ENCODE assay signal across 10 mouse cellular contexts in the genomic region with DNA sequence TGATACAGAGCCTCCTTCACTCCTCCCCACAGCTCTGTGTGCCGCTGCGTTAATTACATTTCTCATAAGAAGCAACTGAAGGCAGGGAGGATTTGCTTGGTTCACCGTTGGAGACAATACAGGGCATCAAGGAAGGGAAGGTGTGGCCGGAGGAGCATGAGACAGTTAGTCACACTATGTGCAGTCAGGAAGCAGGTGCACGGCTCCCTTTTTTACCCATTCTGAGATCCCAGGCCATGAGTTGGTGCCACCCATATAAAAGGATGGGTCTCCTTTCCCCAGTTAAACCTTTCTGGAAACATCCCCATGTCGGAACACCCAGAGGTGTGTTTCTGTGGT. TPM values are rescaled to one million over a fixed set of nuclear protein-coding genes. Genes with fewer than 3 reads are reported as not detected.
DNase-seq lines count a peak whose midpoint lies in the region; ATAC-seq and TF ChIP-seq lines count a peak whose summit lies in the region.
"Had no signal": no experiment of that assay in that cellular context is flagged by ENCODE, and none has a peak within 500 bp of the region (broad histone marks: within the 10 kb centered on the region; RNA-seq: fewer than 3 reads in every experiment).

No protein-coding gene starts in this region.

- peak overlapping the region; percentile 56 for H3K27ac ChIP-seq in heart, embryonic 13.5 days (replicated peaks)
- peak overlapping the region; percentile 75; the same call in 1 of the 2 replicates for H3K27ac ChIP-seq in kidney, embryonic 15.5 days
- no peak overlapping the region for H3K27ac ChIP-seq in stomach, embryonic 14.5 days (ENCODE audit: low read length)
- no peak overlapping the region; the same call in 1 of the 2 replicates for H3K27ac ChIP-seq in stomach, postnatal 0 days (replicated peaks)
- H3K27ac ChIP-seq in stomach, embryonic 16.5 days (ENCODE audit: low read length): peak overlapping the region; percentile 36
- H3K27ac ChIP-seq in cerebellum, adult 2 months (ENCODE audit: insufficient read depth, low read length): no peak overlapping the region

- peaks cover 18% of the 10 kb centered on the region for H3K4me1 ChIP-seq in heart, embryonic 13.5 days
- H3K4me1 ChIP-seq in kidney, embryonic 15.5 days: peaks cover 20% of the 10 kb centered on the region
- peaks cover 16% of the 10 kb centered on the region; the same call in 1 of the 2 replicates for H3K4me1 ChIP-seq in stomach, embryonic 14.5 days (ENCODE audit: control insufficient read depth, insufficient read depth, low read length)
- H3K4me1 ChIP-seq in stomach, postnatal 0 days (replicated peaks; ENCODE audit: control insufficient read depth, insufficient read depth): 0 out of 2 replicates have a peak, but pooled peaks cover 3% of the 10 kb centered on the region
- H3K4me1 ChIP-seq in stomach, embryonic 16.5 days (ENCODE audit: control insufficient read depth, insufficient read depth, low read length): peaks cover 12% of the 10 kb centered on the region
- no peaks in the 10 kb centered on the region for H3K4me1 ChIP-seq in cerebellum, adult 2 months (ENCODE audit: control insufficient read depth, insufficient read depth, low read length)

- no peak for ATAC-seq in heart, embryonic 13.5 days (ENCODE audit: extremely low read depth, insufficient number of reproducible peaks, low FRiP score, low TSS enrichment)
- ATAC-seq in kidney, embryonic 15.5 days (replicated peaks; ENCODE audit: low FRiP score): no peak
- ATAC-seq in stomach, embryonic 14.5 days (ENCODE audit: insufficient number of reproducible peaks, insufficient read depth, low FRiP score, low read depth): peak; percentile 51; the same call in 1 of the 2 replicates
- ATAC-seq in stomach, postnatal 0 days (ENCODE audit: low FRiP score, low TSS enrichment): no peak
- no peak for ATAC-seq in stomach, embryonic 16.5 days (ENCODE audit: insufficient read depth, low FRiP score)

- peak overlapping the region; percentile 43 for H3K4me2 ChIP-seq in heart, embryonic 13.5 days
- peak overlapping the region; percentile 33; the same call in 1 of the 2 replicates for H3K4me2 ChIP-seq in kidney, embryonic 15.5 days
- H3K4me2 ChIP-seq in stomach, embryonic 14.5 days (replicated peaks; ENCODE audit: low read depth, low read length): peak overlapping the region; percentile 20; the same call in 1 of the 2 replicates
- no peak overlapping the region for H3K4me2 ChIP-seq in stomach, postnatal 0 days (replicated peaks; ENCODE audit: low read depth)
- peak overlapping the region; percentile 32; the same call in 1 of the 2 replicates for H3K4me2 ChIP-seq in stomach, embryonic 16.5 days (ENCODE audit: low read depth, low read length)

- H3K36me3 ChIP-seq in heart, embryonic 13.5 days: no peaks in the 10 kb centered on the region
- no peaks in the 10 kb centered on the region for H3K36me3 ChIP-seq in kidney, embryonic 15.5 days
- H3K36me3 ChIP-seq in stomach, embryonic 14.5 days (ENCODE audit: control insufficient read depth, insufficient read depth, low read length): no peaks in the 10 kb centered on the region
- H3K36me3 ChIP-seq in stomach, postnatal 0 days (ENCODE audit: control insufficient read depth, insufficient read depth, low read length): no peaks in the 10 kb centered on the region
- H3K36me3 ChIP-seq in stomach, embryonic 16.5 days (ENCODE audit: control insufficient read depth, insufficient read depth, low read length): no peaks in the 10 kb centered on the region

- H3K9ac ChIP-seq in heart, embryonic 13.5 days: peak overlapping the region; percentile 12; the same call in 1 of the 2 replicates
- no peak overlapping the region for H3K9ac ChIP-seq in kidney, embryonic 15.5 days
- no peak overlapping the region for H3K9ac ChIP-seq in stomach, embryonic 14.5 days (replicated peaks; ENCODE audit: low read depth, low read length)
- H3K9ac ChIP-seq in stomach, postnatal 0 days (ENCODE audit: low read length): no peak overlapping the region; the same call in 1 of the 2 replicates
- H3K9ac ChIP-seq in stomach, embryonic 16.5 days (ENCODE audit: low read length): peak overlapping the region; percentile 29; the same call in 1 of the 2 replicates

- TF ChIP-seq CTCF in stomach, postnatal 0 days (IDR thresholded peaks at IDR 0.05; ENCODE audit: low read depth): no peak
- no peak for TF ChIP-seq CTCF in cerebellum, adult 2 months (IDR thresholded peaks at IDR 0.05; ENCODE audit: borderline replicate concordance, insufficient read depth, low read depth, low read length)

- H3K4me3 ChIP-seq in heart, embryonic 13.5 days: no peak overlapping the region
- H3K4me3 ChIP-seq in kidney, embryonic 15.5 days (replicated peaks): no peak overlapping the region
- no peak overlapping the region for H3K4me3 ChIP-seq in stomach, embryonic 14.5 days (ENCODE audit: low read depth, low read length)
- H3K4me3 ChIP-seq in stomach, postnatal 0 days (ENCODE audit: low read depth, low read length): no peak overlapping the region
- no peak overlapping the region for H3K4me3 ChIP-seq in stomach, embryonic 16.5 days (replicated peaks; ENCODE audit: low read length)
- no peak overlapping the region for H3K4me3 ChIP-seq in cerebellum, adult 2 months (replicated peaks; ENCODE audit: insufficient read depth, low read depth, low read length)
- H3K4me3 ChIP-seq: myocyte had no signal

- H3K9me3 ChIP-seq in heart, embryonic 13.5 days: no peaks in the 10 kb centered on the region
- no peaks in the 10 kb centered on the region for H3K9me3 ChIP-seq in kidney, embryonic 15.5 days (replicated peaks)
- no peaks in the 10 kb centered on the region for H3K9me3 ChIP-seq in stomach, embryonic 14.5 days (ENCODE audit: control insufficient read depth, low read depth, low read length)
- no peaks in the 10 kb centered on the region for H3K9me3 ChIP-seq in stomach, postnatal 0 days (ENCODE audit: control insufficient read depth, low read length)
- no peaks in the 10 kb centered on the region for H3K9me3 ChIP-seq in stomach, embryonic 16.5 days (replicated peaks; ENCODE audit: control insufficient read depth, low read length)

- no peak for DNase-seq in heart, adult 18-20 months
- no peak for DNase-seq in kidney, postnatal 36 days
- no peak for DNase-seq in stomach, postnatal 0 days (ENCODE audit: low spot score)
- DNase-seq in cerebellum, adult 2 months: no peak
- DNase-seq: cerebellum, postnatal 25 days had no signal

- TF ChIP-seq EP300 in stomach, postnatal 0 days (optimal IDR thresholded peaks at IDR 0.05): no peak

- TF ChIP-seq POLR2A in cerebellum, adult 2 months (IDR thresholded peaks at IDR 0.05; ENCODE audit: borderline replicate concordance, insufficient read depth, low read length): no peak

- WGBS in heart, embryonic 13.5 days: 38% methylated on average over 6 of the region's 6 CpGs
- 33% methylated on average over 6 of the region's 6 CpGs for WGBS in kidney, embryonic 15.5 days
- 41% methylated on average over 6 of the region's 6 CpGs for WGBS in stomach, embryonic 14.5 days
- WGBS in stomach, postnatal 0 days: 38% methylated on average over 6 of the region's 6 CpGs
- WGBS in stomach, embryonic 16.5 days: 42% methylated on average over 6 of the region's 6 CpGs
- 37% methylated on average over 6 of the region's 6 CpGs for WGBS in cerebellum, adult 2 months

- H3K27me3 ChIP-seq in heart, embryonic 13.5 days (replicated peaks): peaks cover 4% of the 10 kb centered on the region
- H3K27me3 ChIP-seq in kidney, embryonic 15.5 days: no peaks in the 10 kb centered on the region
- no peaks in the 10 kb centered on the region for H3K27me3 ChIP-seq in stomach, embryonic 14.5 days (ENCODE audit: control insufficient read depth, insufficient read depth, low read length)
- H3K27me3 ChIP-seq in stomach, postnatal 0 days (ENCODE audit: control insufficient read depth, insufficient read depth, low read length): no peaks in the 10 kb centered on the region
- H3K27me3 ChIP-seq in stomach, embryonic 16.5 days (ENCODE audit: control insufficient read depth, insufficient read depth, low read length): no peaks in the 10 kb centered on the region
- H3K27me3 ChIP-seq in cerebellum, adult 2 months (ENCODE audit: control insufficient read depth, insufficient read depth, low read length): no peaks in the 10 kb centered on the region

RNA-seq across cellular contexts. Expression of gene Vegfa, which starts 31.8 kb away (rescaled TPM):
- polyA plus RNA-seq in heart, embryonic 13.5 days (2015; fragmentation: Nextera tagmentation; extraction: Ambion mirVana): 5.2 and 5.4 TPM in 2 replicates
- 100 to 1,000 TPM; 233 to 240 TPM for total RNA-seq in heart, adult 18-20 months (2021)
- 5.9 and 6.6 TPM in 2 replicates for polyA plus RNA-seq in kidney, embryonic 15.5 days (2015; fragmentation: Nextera tagmentation; extraction: Ambion mirVana)
- 6.8 and 8.1 TPM in 2 replicates for polyA plus RNA-seq in stomach, embryonic 14.5 days (2014; fragmentation: Nextera tagmentation; extraction: Ambion mirVana)
- 2.4 and 3.1 TPM in 2 replicates for polyA plus RNA-seq in stomach, postnatal 0 days (2015; fragmentation: Nextera tagmentation; extraction: Ambion mirVana)
- 3.6 and 3.9 TPM in 2 replicates for polyA plus RNA-seq in stomach, embryonic 16.5 days (2015; fragmentation: Nextera tagmentation; extraction: Ambion mirVana)
- polyA plus RNA-seq in cerebellum, adult 2 months (2012; rRNA removed): 195 and 196 TPM in 2 replicates

RNA-seq across cellular contexts. Expression of gene Mrps18a, which starts 46.8 kb away (rescaled TPM):
- 123 and 132 TPM in 2 replicates for polyA plus RNA-seq in heart, embryonic 13.5 days (2015; fragmentation: Nextera tagmentation; extraction: Ambion mirVana)
- 100 to 1,000 TPM; 143 to 145 TPM for total RNA-seq in heart, adult 18-20 months (2021)
- polyA plus RNA-seq in kidney, embryonic 15.5 days (2015; fragmentation: Nextera tagmentation; extraction: Ambion mirVana): 154 and 155 TPM in 2 replicates
- polyA plus RNA-seq in stomach, embryonic 14.5 days (2014; fragmentation: Nextera tagmentation; extraction: Ambion mirVana): 132 and 141 TPM in 2 replicates
- polyA plus RNA-seq in stomach, postnatal 0 days (2015; fragmentation: Nextera tagmentation; extraction: Ambion mirVana): 94.9 and 99.0 TPM in 2 replicates
- 124 and 126 TPM in 2 replicates for polyA plus RNA-seq in stomach, embryonic 16.5 days (2015; fragmentation: Nextera tagmentation; extraction: Ambion mirVana)
- polyA plus RNA-seq in cerebellum, adult 2 months (2012; rRNA removed): 131 and 134 TPM in 2 replicates

Comparison
In these comparisons a context has a peak if more than half of its experiments do, and no peak if none do; other contexts are left out.
1. H3K27ac ChIP-seq: peak in heart, embryonic 13.5 days (single experiment), kidney, embryonic 15.5 days (single experiment) and stomach, embryonic 16.5 days (single experiment); none in stomach, embryonic 14.5 days (single experiment), stomach, postnatal 0 days (single experiment) and cerebellum, adult 2 months (single experiment).
2. H3K9ac ChIP-seq: peak in heart, embryonic 13.5 days (single experiment) and stomach, embryonic 16.5 days (single experiment); none in kidney, embryonic 15.5 days (single experiment), stomach, embryonic 14.5 days (single experiment) and stomach, postnatal 0 days (single experiment).
3. RNA of gene Vegfa, which starts 31.8 kb away (polyA plus RNA-seq): 195 to 196 TPM in cerebellum, adult 2 months; 6.8 to 8.1 TPM in stomach, embryonic 14.5 days, 5.9 to 6.6 TPM in kidney, embryonic 15.5 days, 5.2 to 5.4 TPM in heart, embryonic 13.5 days, 3.6 to 3.9 TPM in stomach, embryonic 16.5 days and 2.4 to 3.1 TPM in stomach, postnatal 0 days; every median in the first group is over 10 times any median in the second.